Mouse (Mus musculus) megakaryocyte, embryonic 14.5 days (primary cell): ENCODE measurements around the gene Apol11b. TPM values are rescaled to one million over a fixed set of nuclear protein-coding genes. Genes with fewer than 3 reads are reported as not detected.

Experiments used
- H3K27me3 ChIP-seq: replicated peaks from 2 replicates; pipeline ENCODE3; 2012; ENCODE audit warnings: inconsistent platforms
- H3K36me3 ChIP-seq: replicated peaks from 2 replicates; pipeline ENCODE3; 2012; ENCODE audit warnings: low read length, inconsistent platforms, mixed read lengths
- H3K4me1 ChIP-seq: 2 replicates; pipeline ENCODE4 v1.6.1; 2012; ENCODE audit warnings: inconsistent platforms
- H3K4me3 ChIP-seq: replicated peaks from 2 replicates; pipeline ENCODE3; 2012; ENCODE audit warnings: moderate library complexity, mild to moderate bottlenecking, inconsistent platforms
- H3K9me3 ChIP-seq: 2 replicates; pipeline ENCODE4 v1.6.1; 2012; ENCODE audit warnings: inconsistent platforms
- FLI1 ChIP-seq: IDR thresholded peaks from 2 replicates; pipeline ENCODE4 v1.6.1; 2012; ENCODE audit warnings: low read length, inconsistent platforms, mixed read lengths
- GATA1 ChIP-seq: IDR thresholded peaks from 3 replicates; pipeline ENCODE4 v1.6.1; 2012; ENCODE audit warnings: mixed read lengths, low read length, inconsistent platforms, borderline replicate concordance
- polyA plus RNA-seq: library from polyadenylated mRNA; stranded (reverse); fragments of >175 nt; gene quantifications from 2 replicates; pipeline ENCODE4 v1.2.3, GENCODE M21; 2012; ENCODE audit warnings: low replicate concordance; ENCODE audit not compliant: insufficient read depth

The Apol11b gene
- polyA plus RNA-seq, 1 experiment: 0.37 TPM

DNA sequence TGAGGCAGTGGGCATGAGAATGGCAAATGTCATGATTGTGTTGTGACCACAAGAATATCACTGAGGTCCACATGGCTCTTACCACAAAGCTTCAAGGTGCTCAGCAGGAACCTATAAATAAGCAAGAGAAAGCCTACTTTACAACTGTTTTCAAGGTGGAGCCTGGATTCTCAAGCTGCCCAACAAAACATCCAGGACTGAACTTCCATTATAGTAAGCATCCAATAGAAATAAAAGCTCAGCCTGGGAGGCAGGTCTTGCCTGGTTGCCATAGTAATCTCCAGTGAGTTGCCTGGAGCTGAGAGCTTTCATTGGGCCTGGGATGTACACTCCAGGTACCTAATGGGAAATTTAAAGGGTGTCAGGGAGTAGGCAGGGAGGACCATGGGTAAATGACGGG, 44.1 kb downstream of the Apol11b start, which contains the start of gene Gm36245:
TSS of gene Gm36245 (plus strand) at position 301 of the 400 bp plus-strand sequence.
- Histone ChIP-seq H3K36me3 (no peaks in the 10 kb centered on the region), H3K4me3 (no peak within 1 kb of the TSS), H3K9me3 (no peaks in the 10 kb centered on the region), H3K27me3 (peaks cover 3% of the 10 kb centered on the region), H3K4me1 (no peaks in the 10 kb centered on the region)
- TF ChIP-seq FLI1 (no peak), GATA1 (no peak)

DNA sequence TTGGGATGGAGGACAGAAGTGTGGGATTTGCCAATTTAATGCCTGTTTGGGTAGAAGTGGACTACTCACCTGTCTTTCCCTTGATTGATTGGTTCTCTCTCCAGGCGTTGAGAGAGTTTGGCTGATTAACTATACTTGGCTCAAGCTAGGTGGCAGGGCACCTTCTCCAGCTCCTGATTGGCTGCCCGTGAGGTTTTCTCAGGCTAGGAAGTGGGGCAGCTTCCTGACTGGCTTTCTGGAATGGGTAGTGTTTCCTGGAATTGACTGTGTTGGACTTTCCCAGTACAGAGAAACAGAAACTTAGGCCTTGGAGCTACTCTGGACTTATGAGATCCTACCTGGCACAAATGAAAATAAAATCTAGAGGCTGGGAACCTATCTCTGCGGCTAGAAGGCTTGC, 44.7 kb downstream of the Apol11b start:
- no peak for TF ChIP-seq GATA1
- no peak for TF ChIP-seq FLI1
- H3K4me3 ChIP-seq: no peak overlapping the region
- H3K27me3 ChIP-seq: peaks cover 6% of the 10 kb centered on the region
- no peaks in the 10 kb centered on the region for H3K9me3 ChIP-seq
- no peaks in the 10 kb centered on the region for H3K4me1 ChIP-seq
- H3K36me3 ChIP-seq: no peaks in the 10 kb centered on the region

DNA sequence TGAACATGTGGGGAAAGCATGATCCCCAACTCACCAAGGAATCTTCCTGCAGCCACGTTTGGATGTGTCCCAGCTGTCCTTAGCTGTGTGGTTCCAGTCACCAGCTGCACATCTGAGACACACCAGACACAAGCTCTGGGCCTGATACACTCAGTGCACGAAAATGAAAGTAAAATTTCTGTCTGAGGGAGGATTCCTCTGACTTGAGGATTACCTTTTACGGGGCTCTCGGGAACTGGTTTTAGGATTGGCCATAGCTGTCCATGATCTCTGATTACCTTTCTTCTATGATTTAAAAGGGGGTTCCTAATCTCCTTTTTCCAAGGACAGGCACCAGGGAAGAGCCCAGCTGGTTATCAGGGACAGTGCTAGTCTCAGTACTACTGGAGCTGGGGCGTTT, 47.1 kb downstream of the Apol11b start, which contains the start of gene Apol10b:
TSS of gene Apol10b (minus strand) at position 165 of the 400 bp plus-strand sequence.
- TF ChIP-seq GATA1: no peak
- Histone ChIP-seq H3K4me3 (peak within 1 kb of the TSS; percentile 62), H3K27me3 (peaks cover 6% of the 10 kb centered on the region), H3K4me1 (no peaks in the 10 kb centered on the region), H3K36me3 (no peaks in the 10 kb centered on the region), H3K9me3 (no peaks in the 10 kb centered on the region)

DNA sequence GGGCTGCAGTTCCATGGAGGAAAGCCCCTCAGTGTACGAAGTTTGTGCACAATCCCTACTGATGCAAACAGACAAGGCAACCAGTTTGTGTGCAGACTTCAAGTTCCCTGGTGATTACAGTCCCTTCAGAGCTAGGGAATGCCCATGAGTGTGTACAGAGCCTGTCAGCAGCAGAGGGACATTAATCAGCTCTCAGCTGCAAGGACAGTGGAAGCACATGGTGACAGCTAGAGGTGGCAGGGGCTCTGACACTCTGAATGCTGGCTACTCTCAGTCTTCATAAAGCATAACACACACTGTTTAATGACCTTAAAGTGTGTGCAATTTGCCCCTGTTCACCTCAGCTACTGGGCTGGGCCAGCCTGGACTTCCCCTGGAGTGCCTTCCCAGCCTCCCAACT, 49.5 kb downstream of the Apol11b start:
- Histone ChIP-seq H3K27me3 (peaks cover 6% of the 10 kb centered on the region), H3K4me1 (no peaks in the 10 kb centered on the region), H3K36me3 (no peaks in the 10 kb centered on the region), H3K9me3 (no peaks in the 10 kb centered on the region), H3K4me3 (no peak overlapping the region)
- TF ChIP-seq GATA1: no peak
- TF ChIP-seq FLI1: no peak

DNA sequence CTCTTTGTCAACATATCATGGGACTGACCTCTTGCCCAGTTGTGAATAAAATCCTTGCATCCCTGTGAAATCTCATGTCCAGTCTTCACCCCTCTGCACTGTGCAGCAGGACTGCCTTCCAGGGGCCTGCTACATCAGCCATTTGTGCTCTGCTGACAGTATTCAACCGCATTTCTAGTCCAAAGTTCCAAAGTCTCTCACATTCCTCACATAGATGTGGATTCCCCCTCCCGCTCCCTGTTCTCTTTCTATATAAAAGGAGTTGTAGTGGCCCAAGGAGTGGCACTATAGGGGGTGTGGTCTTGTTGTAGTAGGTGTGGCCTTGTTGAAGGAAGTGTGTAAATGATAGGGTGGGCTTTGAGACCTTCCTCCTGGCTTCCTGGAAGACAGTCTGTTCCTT, 52.2 kb downstream of the Apol11b start:
- H3K4me3 ChIP-seq: no peak overlapping the region
- H3K27me3 ChIP-seq: peaks cover 4% of the 10 kb centered on the region
- no peaks in the 10 kb centered on the region for H3K9me3 ChIP-seq
- H3K36me3 ChIP-seq: no peaks in the 10 kb centered on the region
- no peak for TF ChIP-seq GATA1
- TF ChIP-seq FLI1: no peak
- H3K4me1 ChIP-seq: no peaks in the 10 kb centered on the region

DNA sequence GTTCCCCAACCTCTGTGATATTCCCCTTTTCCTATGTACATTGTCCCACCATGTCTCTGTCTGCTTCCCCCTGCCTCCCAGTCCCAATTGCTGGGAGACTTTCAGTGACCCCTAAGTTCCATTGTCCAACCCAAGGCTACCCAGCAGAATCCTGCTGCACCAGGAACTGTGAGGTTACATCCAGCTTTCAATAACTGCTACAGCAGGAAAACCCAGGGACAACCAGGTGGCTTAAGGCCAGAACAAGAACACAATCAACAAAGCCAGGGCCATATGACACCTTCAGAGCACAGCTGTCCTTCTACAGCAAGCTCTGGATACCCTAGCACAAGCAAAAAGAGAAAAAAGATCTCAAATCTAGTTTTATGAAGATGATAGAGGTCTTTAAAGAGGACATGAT, 54.1 kb downstream of the Apol11b start:
- no peak overlapping the region for H3K4me3 ChIP-seq
- H3K27me3 ChIP-seq: peaks cover 4% of the 10 kb centered on the region
- H3K9me3 ChIP-seq: no peaks in the 10 kb centered on the region
- TF ChIP-seq FLI1 (no peak), GATA1 (no peak)
- no peaks in the 10 kb centered on the region for H3K4me1 ChIP-seq
- no peaks in the 10 kb centered on the region for H3K36me3 ChIP-seq

DNA sequence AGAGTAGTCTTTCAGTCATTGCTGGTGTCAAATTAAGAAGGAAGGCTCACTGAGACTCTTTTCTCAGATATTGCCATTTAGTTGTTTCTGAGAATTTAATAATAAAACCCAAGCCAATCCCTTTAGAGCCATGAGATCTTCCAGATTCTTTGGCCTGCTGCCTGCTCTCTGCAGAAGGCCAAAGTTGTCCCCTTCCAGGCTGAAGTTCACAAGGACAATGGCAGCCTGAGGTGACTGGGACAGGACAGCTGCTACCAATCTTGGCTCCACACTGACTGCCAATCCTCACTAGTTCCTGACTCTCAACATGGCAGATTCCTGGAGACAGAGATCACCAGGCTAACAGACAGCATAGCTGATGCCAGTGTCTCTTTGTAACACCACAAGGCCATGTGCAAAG, 56.1 kb downstream of the Apol11b start:
- no peak for TF ChIP-seq FLI1
- TF ChIP-seq GATA1: no peak
- 0 out of 2 replicates have a peak, but pooled peaks cover 4% of the 10 kb centered on the region for H3K9me3 ChIP-seq
- no peak overlapping the region for H3K4me3 ChIP-seq
- H3K4me1 ChIP-seq: no peaks in the 10 kb centered on the region
- no peaks in the 10 kb centered on the region for H3K27me3 ChIP-seq
- H3K36me3 ChIP-seq: no peaks in the 10 kb centered on the region

Other genes with a start within 250 kb of the Apol11b start
- not detected in 2 replicates for gene Apol7a, start 244.2 kb downstream of the Apol11b start, polyA plus RNA-seq
- gene Apol9a, start 232.2 kb downstream of the Apol11b start, polyA plus RNA-seq: not detected in 2 replicates
- gene Apol7b, start 195.8 kb downstream of the Apol11b start, polyA plus RNA-seq: not detected in 2 replicates
- gene Apol10a, start 166.2 kb downstream of the Apol11b start, polyA plus RNA-seq: not detected in 2 replicates
- gene Apol11a, start 135.0 kb downstream of the Apol11b start, polyA plus RNA-seq: not detected in 2 replicates
- gene Apol7c, start 110.0 kb downstream of the Apol11b start, polyA plus RNA-seq: not detected in 2 replicates
- not detected in 2 replicates for gene 1700025B11Rik, start 81.4 kb downstream of the Apol11b start, polyA plus RNA-seq
- gene Apol10b, start 47.2 kb downstream of the Apol11b start, polyA plus RNA-seq: not detected in 2 replicates
- not detected in 2 replicates for gene Gm36245, start 44.0 kb downstream of the Apol11b start, polyA plus RNA-seq
- not detected in 2 replicates for gene Apol7e, start 55.6 kb upstream of the Apol11b start, polyA plus RNA-seq
- 1.2 TPM in 1 of 2 replicates, not detected in the other for gene Apol9b, start 85.8 kb upstream of the Apol11b start, polyA plus RNA-seq
- gene Apol8, start 113.7 kb upstream of the Apol11b start, polyA plus RNA-seq: 0.82 and 2.7 TPM in 2 replicates
- 1,439 and 1,641 TPM in 2 replicates for gene Myh9, start 198.9 kb upstream of the Apol11b start, polyA plus RNA-seq